In the genomic region with DNA sequence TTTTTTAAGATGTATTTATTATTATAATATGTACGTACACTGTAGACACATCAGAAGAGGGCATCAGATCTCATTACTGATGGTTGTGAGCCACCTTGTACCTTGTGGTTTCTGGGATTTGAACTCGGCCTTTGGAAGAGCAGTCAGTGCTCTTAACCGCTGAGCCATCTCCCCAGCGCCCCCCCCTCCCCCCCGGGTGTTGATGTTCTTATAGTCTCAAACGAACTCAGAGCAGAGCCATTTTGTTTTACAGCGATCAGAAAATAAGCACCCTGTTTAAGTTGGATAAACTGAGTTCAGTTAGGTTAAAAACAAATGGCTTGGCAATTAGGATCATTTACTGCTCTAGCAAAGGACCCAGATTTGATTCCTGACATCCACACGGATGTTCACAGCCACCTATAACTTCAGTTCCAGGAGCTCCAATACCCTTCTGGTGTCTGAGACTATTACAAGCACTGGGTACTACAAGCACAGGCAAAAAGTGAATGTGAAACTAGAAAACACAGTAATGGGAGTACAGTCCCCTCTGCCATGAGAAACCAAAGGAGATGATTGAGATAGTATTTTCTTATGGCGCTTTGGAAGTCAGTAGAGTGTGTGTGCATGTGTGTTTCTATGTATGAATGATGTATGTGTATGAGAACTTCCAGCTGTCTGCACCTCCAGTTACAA, we compare ENCODE assay signal across 10 mouse cellular contexts. TPM values are rescaled to one million over a fixed set of nuclear protein-coding genes. Genes with fewer than 3 reads are reported as not detected.
DNase-seq lines count a peak whose midpoint lies in the region; ATAC-seq and TF ChIP-seq lines count a peak whose summit lies in the region.
"Had no signal": no experiment of that assay in that cellular context is flagged by ENCODE, and none has a peak within 500 bp of the region (broad histone marks: within the 10 kb centered on the region; RNA-seq: fewer than 3 reads in every experiment).

No protein-coding gene starts in this region.

- H3K27ac ChIP-seq in neural tube, embryonic 11.5 days (ENCODE audit: low read depth, low read length), result no peak overlapping the region
- H3K27ac ChIP-seq in forebrain, embryonic 12.5 days, result no peak overlapping the region
- H3K27ac ChIP-seq in liver, embryonic 12.5 days, result peak overlapping the region; percentile 86
- H3K27ac ChIP-seq in stomach, postnatal 0 days (replicated peaks), result no peak overlapping the region

- peaks cover 11% of the 10 kb centered on the region for H3K4me1 ChIP-seq in neural tube, embryonic 11.5 days (ENCODE audit: control insufficient read depth, insufficient read depth, low read length)
- peaks cover 30% of the 10 kb centered on the region for H3K4me1 ChIP-seq in forebrain, embryonic 12.5 days
- H3K4me1 ChIP-seq in liver, embryonic 12.5 days, result peaks cover 33% of the 10 kb centered on the region
- H3K4me1 ChIP-seq in stomach, postnatal 0 days (replicated peaks; ENCODE audit: control insufficient read depth, insufficient read depth), result peaks cover 4% of the 10 kb centered on the region; the same call in 1 of the 2 replicates

- no peak for TF ChIP-seq EP300 in stomach, postnatal 0 days (optimal IDR thresholded peaks at IDR 0.05)

- no peaks in the 10 kb centered on the region for H3K9me3 ChIP-seq in neural tube, embryonic 11.5 days (ENCODE audit: control insufficient read depth, low read length)
- H3K9me3 ChIP-seq in forebrain, embryonic 12.5 days, result no peaks in the 10 kb centered on the region
- no peaks in the 10 kb centered on the region for H3K9me3 ChIP-seq in liver, embryonic 12.5 days (replicated peaks)
- H3K9me3 ChIP-seq in stomach, postnatal 0 days (ENCODE audit: control insufficient read depth, low read length), result no peaks in the 10 kb centered on the region

- ATAC-seq in neural tube, embryonic 11.5 days (ENCODE audit: insufficient read depth, low FRiP score, low TSS enrichment), result no peak
- ATAC-seq in forebrain, embryonic 12.5 days (ENCODE audit: low FRiP score), result no peak
- no peak for ATAC-seq in liver, embryonic 12.5 days
- ATAC-seq in stomach, postnatal 0 days (ENCODE audit: low FRiP score, low TSS enrichment), result no peak

- peaks cover 5% of the 10 kb centered on the region for H3K36me3 ChIP-seq in neural tube, embryonic 11.5 days (ENCODE audit: control insufficient read depth, insufficient read depth, low read length)
- peaks cover 11% of the 10 kb centered on the region for H3K36me3 ChIP-seq in forebrain, embryonic 12.5 days (replicated peaks)
- peaks cover 21% of the 10 kb centered on the region for H3K36me3 ChIP-seq in liver, embryonic 12.5 days
- no peaks in the 10 kb centered on the region; the same call in 1 of the 2 replicates for H3K36me3 ChIP-seq in stomach, postnatal 0 days (ENCODE audit: control insufficient read depth, insufficient read depth, low read length)

- no peak for DNase-seq in neural tube, embryonic 11.5 days (ENCODE audit: low spot score)
- no peak for DNase-seq in neural tube, embryonic 10.5 days (ENCODE audit: extremely low spot score, low spot score)
- DNase-seq in stomach, postnatal 0 days (ENCODE audit: low spot score), result no peak
- DNase-seq in left cerebral cortex, postnatal 25 days (ENCODE audit: low spot score in 2 of 2), result no peak
- DNase-seq in layer of hippocampus, postnatal 25 days (ENCODE audit: extremely low spot score in 1 of 2, low spot score in 1 of 2), result no peak
- no peak for DNase-seq in kidney, adult 9 months
- DNase-seq: cerebellum, adult 11 months had no signal

- intact Hi-C loops in left cerebral cortex, postnatal 25 days (cut with DNase I), result loop anchor here (5.0 kb wide), 2 partner anchors 280 to 525 kb away; partner anchors contain the start of genes Insig1 and Rbm33

- H3K4me2 ChIP-seq in neural tube, embryonic 11.5 days (ENCODE audit: low read depth), result peak overlapping the region; percentile 45
- peak overlapping the region; percentile 70 for H3K4me2 ChIP-seq in forebrain, embryonic 12.5 days
- H3K4me2 ChIP-seq in liver, embryonic 12.5 days, result peak overlapping the region; percentile 74
- peak overlapping the region; percentile 64 for H3K4me2 ChIP-seq in stomach, postnatal 0 days (replicated peaks; ENCODE audit: low read depth)

- H3K9ac ChIP-seq in neural tube, embryonic 11.5 days (ENCODE audit: low read length), result no peak overlapping the region
- peak overlapping the region; percentile 86; the same call in 1 of the 2 replicates for H3K9ac ChIP-seq in forebrain, embryonic 12.5 days
- peak overlapping the region; percentile 96 for H3K9ac ChIP-seq in liver, embryonic 12.5 days
- no peak overlapping the region for H3K9ac ChIP-seq in stomach, postnatal 0 days (ENCODE audit: low read length)

- H3K4me3 ChIP-seq in neural tube, embryonic 11.5 days (ENCODE audit: low read depth, low read length), result peak overlapping the region; percentile 76; the same call in 1 of the 2 replicates
- H3K4me3 ChIP-seq in forebrain, embryonic 12.5 days (replicated peaks), result peak overlapping the region; percentile 68
- H3K4me3 ChIP-seq in liver, embryonic 12.5 days, result peak overlapping the region; percentile 86
- H3K4me3 ChIP-seq in stomach, postnatal 0 days (ENCODE audit: low read depth, low read length), result 0 out of 2 replicates have a peak overlapping the region, but pooled peaks have one; percentile 76

- no peak for TF ChIP-seq CTCF in stomach, postnatal 0 days (IDR thresholded peaks at IDR 0.05; ENCODE audit: low read depth)

- no peaks in the 10 kb centered on the region for H3K27me3 ChIP-seq in neural tube, embryonic 11.5 days (ENCODE audit: control insufficient read depth, insufficient read depth, low read length)
- H3K27me3 ChIP-seq in forebrain, embryonic 12.5 days, result no peaks in the 10 kb centered on the region
- no peaks in the 10 kb centered on the region for H3K27me3 ChIP-seq in liver, embryonic 12.5 days (replicated peaks)
- H3K27me3 ChIP-seq in stomach, postnatal 0 days (ENCODE audit: control insufficient read depth, insufficient read depth, low read length), result no peaks in the 10 kb centered on the region

- 56% methylated on average over 9 of the region's 9 CpGs for WGBS in neural tube, embryonic 11.5 days
- 53% methylated on average over 9 of the region's 9 CpGs for WGBS in forebrain, embryonic 12.5 days
- WGBS in liver, embryonic 12.5 days (ENCODE audit: insufficient replicate concordance), result 41% methylated on average over 9 of the region's 9 CpGs
- WGBS in stomach, postnatal 0 days, result 42% methylated on average over 9 of the region's 9 CpGs

RNA-seq across cellular contexts. Expression of gene Paxip1, which starts 1.2 kb away (rescaled TPM):
- polyA plus RNA-seq in neural tube, embryonic 11.5 days (2014; fragmentation: Nextera tagmentation; extraction: Ambion mirVana), result 51.9 and 53.2 TPM in 2 replicates
- polyA plus RNA-seq in forebrain, embryonic 12.5 days (2016; fragmentation: Nextera tagmentation; extraction: Ambion mirVana), result 47.6 and 56.7 TPM in 2 replicates
- 31.6 and 33.4 TPM in 2 replicates for polyA plus RNA-seq in liver, embryonic 12.5 days (2016; fragmentation: Nextera tagmentation; extraction: Ambion mirVana)
- 7.9 and 9.3 TPM in 2 replicates for polyA plus RNA-seq in stomach, postnatal 0 days (2015; fragmentation: Nextera tagmentation; extraction: Ambion mirVana)
- 10 to 100 TPM; 45.1 to 51.7 TPM for total RNA-seq in left cerebral cortex, postnatal 25 days (2021)
- 10 to 100 TPM; 52.7 to 53.2 TPM for total RNA-seq in layer of hippocampus, postnatal 25 days (2021)

RNA-seq across cellular contexts. Expression of gene Htr5a, which starts 49.3 kb away (rescaled TPM):
- polyA plus RNA-seq in neural tube, embryonic 11.5 days (2014; fragmentation: Nextera tagmentation; extraction: Ambion mirVana), result 0.04 and 0.05 TPM in 2 replicates
- polyA plus RNA-seq in forebrain, embryonic 12.5 days (2016; fragmentation: Nextera tagmentation; extraction: Ambion mirVana), result 0.19 and 0.22 TPM in 2 replicates
- polyA plus RNA-seq in liver, embryonic 12.5 days (2016; fragmentation: Nextera tagmentation; extraction: Ambion mirVana), result not detected in 2 replicates
- not detected in 2 replicates for polyA plus RNA-seq in stomach, postnatal 0 days (2015; fragmentation: Nextera tagmentation; extraction: Ambion mirVana)
- total RNA-seq in left cerebral cortex, postnatal 25 days (2021), result 10 to 100 TPM; 13.8 to 14.3 TPM
- total RNA-seq in layer of hippocampus, postnatal 25 days (2021), result 1 to 10 TPM; 6.9 to 7.6 TPM
- total RNA-seq: liver, adult 2 months had no signal
- polyA plus RNA-seq: liver, adult 2 months had no signal

Comparison
In these comparisons a context has a peak if more than half of its experiments do, and no peak if none do; other contexts are left out.
1. H3K9ac ChIP-seq: peak in forebrain, embryonic 12.5 days (single experiment) and liver, embryonic 12.5 days (single experiment); none in neural tube, embryonic 11.5 days (single experiment) and stomach, postnatal 0 days (single experiment).
2. Peak in every context shown above with its lines, with median percentiles within 50 percentile points of each other: H3K4me2 ChIP-seq and H3K4me3 ChIP-seq.